7 mouse cellular contexts compared by ENCODE assay signal in the genomic region with DNA sequence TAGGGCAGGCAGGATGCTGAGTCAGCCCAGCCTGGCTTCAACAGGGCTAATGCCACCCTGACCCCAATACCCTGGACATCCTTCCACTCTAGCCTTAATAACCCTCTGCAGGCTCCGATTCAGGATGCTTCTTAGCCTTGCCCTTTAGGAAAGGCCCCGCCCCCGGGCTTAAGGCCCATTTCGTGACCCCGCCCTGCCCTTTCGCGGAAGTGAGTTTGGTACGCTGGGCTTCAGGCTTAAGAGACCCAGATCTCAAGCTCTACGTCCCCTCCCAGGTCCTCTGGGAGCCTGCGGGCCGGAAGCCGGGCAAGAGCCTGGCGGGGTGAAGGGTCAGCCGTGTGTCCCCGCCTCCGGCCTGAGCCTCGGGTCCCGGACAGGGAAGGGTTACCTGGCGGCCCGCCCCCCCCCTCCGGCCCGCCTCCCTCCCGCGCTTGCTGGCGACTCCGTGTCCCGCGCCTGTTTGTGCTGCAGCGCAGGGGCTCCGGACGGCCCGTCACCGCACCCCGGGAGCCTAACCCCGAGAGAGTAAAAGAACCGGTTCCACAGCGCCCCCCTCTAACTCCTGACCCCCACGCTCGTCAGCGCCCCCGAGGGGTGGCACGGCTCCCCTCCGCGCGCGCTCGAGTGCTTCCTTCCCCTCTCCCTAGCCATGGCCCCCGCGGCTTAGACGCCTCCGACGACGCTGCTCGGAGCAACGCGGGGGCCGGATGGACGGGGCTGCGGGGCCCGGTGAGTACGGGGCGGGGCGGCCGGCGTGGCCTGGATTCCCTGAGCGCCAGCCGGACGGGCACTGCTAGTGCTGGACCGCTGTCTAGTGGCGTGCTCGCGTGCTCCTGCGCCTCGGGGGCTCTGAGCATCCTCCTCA. TPM values are rescaled to one million over a fixed set of nuclear protein-coding genes. Genes with fewer than 3 reads are reported as not detected.
DNase-seq lines count a peak whose midpoint lies in the region; ATAC-seq lines count a peak whose summit lies in the region.

Gene Rom1, minus strand, starts transcription at position 133 of the 865 bp plus-strand sequence.
Gene Eml3, plus strand, starts transcription at position 329 of the 865 bp plus-strand sequence.

- ATAC-seq in activated CD4-positive, CD25-positive, alpha-beta regulatory T cell, adult 4 months, result peak; percentile 71
- peak; percentile 46 for ATAC-seq in hindbrain, embryonic 13.5 days (ENCODE audit: low FRiP score)

- peaks cover 6% of the 10 kb centered on the region; the same call in 1 of the 2 replicates for H3K27me3 ChIP-seq in hindbrain, embryonic 13.5 days

- H3K4me3 ChIP-seq in hindbrain, embryonic 13.5 days, result peak within 1 kb of the TSS; percentile 54

- WGBS in hindbrain, embryonic 13.5 days, result under 1% methylated on average over 64 of the region's 74 CpGs

- peaks cover 24% of the 10 kb centered on the region for H3K4me1 ChIP-seq in hindbrain, embryonic 13.5 days (replicated peaks)

- H3K36me3 ChIP-seq in hindbrain, embryonic 13.5 days, result peaks cover 45% of the 10 kb centered on the region

- intact Hi-C loops in left cerebral cortex, postnatal 36 days (cut with DNase I), result no loop called here

- peak; percentile 89 for DNase-seq in cerebellum, adult 9-11 months
- DNase-seq in frontal cortex, postnatal 14 days (ENCODE audit: low spot score in 2 of 2), result peak; percentile 57 to 64
- peak; percentile 50 to 56 for DNase-seq in left cerebral cortex, postnatal 36 days (ENCODE audit: low spot score in 2 of 2)
- peak; percentile 80 for DNase-seq in mesoderm, embryonic 11.5 days (ENCODE audit: low read depth, low spot score)
- DNase-seq in skeletal muscle tissue, adult 2 months (ENCODE audit: low read depth, low spot score), result peak; percentile 88

- peak within 1 kb of the TSS; percentile 35 for H3K27ac ChIP-seq in hindbrain, embryonic 13.5 days

- H3K4me2 ChIP-seq in hindbrain, embryonic 13.5 days, result peak within 1 kb of the TSS; percentile 71

- H3K9ac ChIP-seq in hindbrain, embryonic 13.5 days, result peak within 1 kb of the TSS; percentile 77

- no peaks in the 10 kb centered on the region for H3K9me3 ChIP-seq in hindbrain, embryonic 13.5 days

RNA-seq across cellular contexts. Expression of gene Rom1, which starts in this region (rescaled TPM):
- 10 to 100 TPM in 1 of 2 experiments, 1 to 10 TPM in 1; 7.7 to 11.6 TPM for polyA plus RNA-seq in activated CD4-positive, CD25-positive, alpha-beta regulatory T cell, adult 4 months (2017; shearing (Covaris generic))
- polyA plus RNA-seq in hindbrain, embryonic 13.5 days (2015; fragmentation: Nextera tagmentation; extraction: Ambion mirVana), result 1.6 and 1.8 TPM in 2 replicates
- 1 to 10 TPM; 7.0 to 7.2 TPM for total RNA-seq in left cerebral cortex, postnatal 36 days (2021)

RNA-seq across cellular contexts. Expression of gene Eml3, which starts in this region (rescaled TPM):
- polyA plus RNA-seq in activated CD4-positive, CD25-positive, alpha-beta regulatory T cell, adult 4 months (2017; shearing (Covaris generic)), result 10 to 100 TPM; 20.4 to 25.1 TPM
- 9.4 and 11.3 TPM in 2 replicates for polyA plus RNA-seq in hindbrain, embryonic 13.5 days (2015; fragmentation: Nextera tagmentation; extraction: Ambion mirVana)
- 10 to 100 TPM in 1 of 2 experiments, 1 to 10 TPM in 1; 9.6 to 12.6 TPM for total RNA-seq in left cerebral cortex, postnatal 36 days (2021)

Comparison
In these comparisons a context has a peak if more than half of its experiments do, and no peak if none do; other contexts are left out.
1. Peak in every context shown above with its lines: DNase-seq, ATAC-seq, H3K4me3 ChIP-seq and H3K27ac ChIP-seq.